Mouse (Mus musculus): ENCODE results near the gene Soat2. TPM values are rescaled to one million over a fixed set of nuclear protein-coding genes. Genes with fewer than 3 reads are reported as not detected.

Soat2 gene
- under 1 TPM in 2 of 4 experiments, not detected in 2; 0.26 to 0.27 TPM for total RNA-seq (2022)

DNA sequence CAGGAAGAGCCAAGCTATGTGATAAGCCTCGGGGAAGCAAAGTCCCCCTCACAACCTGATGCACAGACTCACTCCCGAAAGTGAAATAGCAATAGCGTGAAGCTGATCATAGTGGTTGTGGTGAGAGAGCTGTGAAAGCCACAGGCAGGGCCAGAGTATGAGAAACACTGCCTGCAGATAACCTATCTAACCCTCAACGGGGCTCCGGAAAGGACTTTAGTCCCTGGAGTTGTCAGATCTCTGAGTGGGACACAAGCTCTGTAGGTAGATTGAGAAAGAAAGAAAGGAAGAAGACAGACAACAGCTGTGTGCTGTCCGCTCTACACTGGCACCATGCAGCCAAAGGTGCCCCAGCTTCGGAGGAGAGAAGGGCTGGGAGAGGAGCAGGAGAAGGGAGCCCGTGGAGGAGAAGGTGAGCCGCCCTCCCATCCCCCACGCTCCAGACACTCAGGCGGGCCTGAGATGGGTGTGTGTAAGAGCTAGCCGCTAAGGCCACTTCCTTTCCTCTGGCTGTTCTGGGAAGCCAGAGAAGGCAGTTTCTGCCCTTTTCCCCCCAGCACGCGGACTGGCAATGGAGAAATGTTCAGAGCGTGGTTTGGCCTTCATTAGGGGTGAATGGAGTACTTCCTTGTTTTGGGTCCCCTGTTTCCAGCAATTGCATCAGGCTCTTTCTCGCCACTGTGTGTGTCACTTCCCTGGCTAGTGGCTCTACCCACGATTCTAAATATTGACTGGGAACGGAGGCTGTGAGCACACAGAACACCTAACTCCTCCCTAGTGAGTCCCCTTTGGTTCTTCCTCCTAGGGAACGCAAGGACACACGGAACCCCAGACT is at the start of gene Soat2:
Soat2 (plus strand) TSS at position 226 of the 835 bp plus-strand sequence.
- no peak for DNase-seq (ENCODE audit: low spot score in 2 of 2)

- DNase-seq (ENCODE audit: low spot score in 2 of 2), result no peak
Observed at GRCm38 (mm10) chr15:102100996-102101671, 49.2 kb upstream of the Soat2 start.

DNA sequence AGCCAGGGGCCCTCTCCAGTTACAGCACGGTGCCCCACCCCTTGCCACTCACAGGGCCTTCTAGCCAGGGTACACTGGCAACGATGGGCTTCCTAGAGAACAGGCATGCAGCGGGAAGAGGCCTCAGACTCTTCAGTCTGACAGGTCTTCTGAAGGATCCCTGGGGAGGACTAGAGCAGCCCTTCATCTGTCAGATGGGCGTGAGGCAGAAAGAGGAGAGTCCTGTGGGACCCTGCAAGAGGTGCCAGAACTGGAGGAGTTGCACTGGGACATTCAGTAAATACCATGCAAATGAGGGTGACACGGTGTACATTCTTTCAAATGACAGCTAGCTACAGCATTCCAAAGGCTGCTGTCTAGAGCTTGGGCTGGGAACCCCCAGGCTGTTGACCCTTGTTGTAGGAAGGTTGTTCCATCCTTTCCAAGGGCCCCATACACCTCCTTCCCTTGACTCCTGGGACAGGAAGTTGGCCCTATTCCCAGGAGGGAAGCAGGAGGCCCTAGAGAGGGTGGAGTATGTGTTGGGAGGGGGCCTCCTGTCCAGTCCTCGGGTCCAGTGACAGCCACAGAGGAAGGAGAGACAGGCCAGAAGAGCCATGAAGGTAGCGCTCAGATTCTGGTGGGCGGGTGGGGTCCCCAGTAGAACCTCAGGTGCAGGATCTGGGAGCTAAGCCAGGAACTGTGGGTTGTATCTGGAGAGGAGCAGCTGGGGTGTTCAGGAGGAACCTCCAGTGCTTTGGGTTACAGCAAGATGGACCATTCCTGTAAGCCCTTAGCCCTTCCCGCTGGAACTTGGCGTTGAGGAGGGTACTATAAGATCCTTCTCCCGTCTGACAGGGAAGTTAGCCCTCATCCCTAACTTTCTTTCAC is 48.4 kb upstream of the Soat2 start:
- no peak for DNase-seq (ENCODE audit: low spot score in 2 of 2)

DNA sequence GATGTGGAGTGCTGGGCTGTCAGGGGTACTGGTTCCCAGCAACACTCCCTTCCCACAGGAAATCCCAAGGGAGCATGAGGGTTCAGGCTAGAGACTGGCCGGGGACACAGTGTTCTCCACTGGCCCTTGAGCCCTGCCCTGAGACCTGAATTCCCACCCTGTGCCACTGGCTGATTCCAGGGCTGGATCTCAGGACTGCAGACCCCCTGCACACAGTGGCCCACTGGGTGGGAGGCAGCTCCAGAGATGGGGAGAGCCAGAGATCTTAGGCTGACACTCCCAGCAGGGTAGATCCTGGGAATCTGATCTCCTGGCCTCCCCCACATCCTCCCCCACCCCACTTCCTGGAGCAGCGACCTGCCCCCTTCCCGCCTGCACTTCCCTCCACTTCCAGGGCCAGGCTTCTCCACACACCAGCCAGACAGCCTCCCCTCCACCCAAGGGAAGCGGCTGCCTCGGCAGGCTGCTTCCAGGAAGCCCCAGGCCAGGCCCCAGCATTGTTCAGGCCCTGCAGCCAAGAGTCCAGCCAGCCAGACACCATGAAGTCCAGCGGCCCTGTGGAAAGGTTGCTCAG is 47.7 kb upstream of the Soat2 start:
- DNase-seq (ENCODE audit: low spot score in 2 of 2), result no peak

GRCm38 (mm10) chr15:102103371-102103946 is 46.9 kb upstream of the Soat2 start:
- DNase-seq (ENCODE audit: low spot score in 2 of 2), result no peak

- DNase-seq (ENCODE audit: low spot score in 2 of 2), result no peak
Observed at GRCm38 (mm10) chr15:102103947-102104555, 46.3 kb upstream of the Soat2 start.

DNA sequence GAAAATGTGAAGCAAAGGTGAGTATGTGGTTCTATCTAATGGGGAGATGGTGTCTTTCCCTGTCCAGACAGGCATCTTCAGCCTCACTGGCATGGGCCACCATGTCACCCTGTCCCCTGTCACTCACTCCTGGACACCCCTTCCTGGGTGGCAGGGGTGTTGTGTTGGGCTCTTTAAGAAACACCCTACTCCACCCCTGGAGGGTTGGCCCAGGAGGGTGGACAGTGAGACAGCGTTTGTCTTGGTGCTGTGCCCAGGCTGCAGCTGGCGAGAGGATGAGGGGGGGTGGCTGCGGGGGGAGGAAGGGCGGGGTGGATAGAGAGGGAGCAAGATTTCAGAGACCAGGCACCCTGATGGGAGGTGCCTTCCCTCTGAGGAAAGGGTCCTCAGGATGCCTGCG is 45.0 kb upstream of the Soat2 start:
- DNase-seq (ENCODE audit: low spot score in 2 of 2), result no peak

GRCm38 (mm10) chr15:102105764-102106730 is 44.3 kb upstream of the Soat2 start:
- no peak for DNase-seq (ENCODE audit: low spot score in 2 of 2)

GRCm38 (mm10) chr15:102106754-102107456 is 43.4 kb upstream of the Soat2 start:
- no peak for DNase-seq (ENCODE audit: low spot score in 2 of 2)

DNA sequence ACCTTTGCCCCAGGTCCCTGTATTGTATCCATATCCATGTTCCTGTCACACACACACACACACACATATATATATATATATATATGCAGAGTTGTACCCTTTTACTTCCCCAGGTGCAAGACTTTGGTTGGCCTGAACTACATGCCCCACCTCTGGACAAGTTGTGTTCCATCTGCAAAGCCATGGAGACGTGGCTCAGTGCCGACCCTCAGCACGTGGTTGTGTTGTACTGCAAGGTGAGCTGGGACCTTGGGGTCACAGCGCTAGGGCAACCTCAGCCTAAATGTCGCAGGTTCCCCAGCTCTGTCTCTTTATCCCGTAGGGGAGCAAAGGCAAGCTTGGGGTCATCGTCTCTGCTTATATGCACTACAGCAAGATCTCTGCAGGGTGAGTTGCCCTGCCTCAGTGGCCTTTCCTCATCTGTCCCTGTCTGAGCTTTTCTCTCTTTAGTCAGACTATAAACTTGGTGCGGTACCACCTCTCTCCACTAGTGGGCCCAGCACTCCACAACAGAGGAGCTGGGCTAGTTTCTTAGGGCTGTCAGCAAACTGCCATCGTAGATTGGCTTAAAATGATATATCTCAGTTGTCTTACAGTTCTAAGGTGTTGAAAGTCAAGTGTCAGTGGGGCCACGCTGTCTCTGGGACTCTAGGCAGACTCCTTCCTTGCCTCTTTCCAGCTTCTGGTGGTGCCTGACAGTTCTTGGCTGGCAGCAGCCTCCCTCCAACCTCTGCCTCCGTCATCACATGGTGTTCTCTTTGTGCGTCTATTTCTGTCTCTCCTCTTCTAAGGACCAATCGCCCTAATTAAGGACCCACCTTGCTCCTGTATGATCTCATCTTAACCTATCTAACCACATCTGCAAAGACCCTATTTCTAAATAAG is 42.4 kb upstream of the Soat2 start:
- no peak for DNase-seq (ENCODE audit: low spot score in 2 of 2)

GRCm38 (mm10) chr15:102108651-102109525 is 41.4 kb upstream of the Soat2 start:
- no peak for DNase-seq (ENCODE audit: low spot score in 2 of 2)

DNA sequence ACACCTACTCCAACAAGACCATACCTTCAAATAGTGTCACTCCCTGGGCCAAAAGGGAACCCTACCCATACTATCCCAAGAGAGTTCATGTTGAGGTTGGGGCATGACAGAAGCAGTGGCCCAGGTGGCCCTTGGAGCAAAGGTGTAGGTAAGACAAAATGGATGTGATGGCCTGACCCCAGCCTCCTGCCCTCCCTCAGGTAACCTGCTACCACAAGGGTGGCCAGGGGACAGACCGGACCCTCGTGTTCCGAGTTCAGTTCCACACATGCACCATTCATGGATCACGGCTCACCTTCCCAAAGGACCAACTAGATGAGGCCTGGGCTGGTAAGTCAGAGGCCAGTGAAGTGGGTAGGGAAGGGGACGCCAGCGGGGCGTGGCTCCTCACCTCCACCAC is 40.1 kb upstream of the Soat2 start:
- DNase-seq (ENCODE audit: low spot score in 2 of 2), result no peak

DNA sequence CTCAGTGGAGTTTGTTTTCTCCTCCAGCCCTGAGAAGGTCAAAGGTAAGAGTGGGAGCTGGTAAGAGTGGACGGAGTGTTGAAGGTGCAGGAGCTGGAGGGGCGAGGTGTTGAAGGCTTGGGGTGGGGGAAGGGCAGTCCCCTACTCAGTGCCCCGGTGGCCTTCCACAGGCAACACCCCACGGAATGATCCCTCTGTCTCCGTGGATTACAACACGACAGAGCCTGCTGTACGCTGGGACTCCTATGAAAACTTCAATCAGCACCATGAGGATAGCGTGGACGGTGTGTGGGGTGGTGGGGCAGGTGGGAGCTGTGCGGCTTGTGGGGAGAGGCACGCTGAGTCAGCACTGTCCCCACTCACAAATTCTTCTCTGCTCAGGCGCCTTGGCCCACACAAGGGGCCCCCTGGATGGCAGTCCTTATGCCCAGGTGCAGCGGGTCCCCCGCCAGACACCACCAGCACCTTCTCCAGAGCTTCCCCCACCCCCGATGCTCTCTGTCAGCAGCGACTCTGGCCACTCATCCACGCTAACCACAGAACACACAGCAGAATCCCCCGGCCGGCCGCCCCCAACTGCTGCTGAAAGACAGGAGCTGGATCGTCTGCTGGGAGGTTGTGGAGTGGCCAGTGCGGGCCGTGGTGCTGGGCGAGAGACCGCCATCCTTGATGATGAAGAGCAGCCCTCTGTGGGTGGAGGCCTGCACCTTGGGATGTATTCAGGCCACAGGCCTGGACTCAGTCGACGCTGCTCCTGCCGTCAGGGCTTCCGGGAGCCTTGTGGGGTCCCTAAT is 39.4 kb upstream of the Soat2 start:
- no peak for DNase-seq (ENCODE audit: low spot score in 2 of 2)

DNA sequence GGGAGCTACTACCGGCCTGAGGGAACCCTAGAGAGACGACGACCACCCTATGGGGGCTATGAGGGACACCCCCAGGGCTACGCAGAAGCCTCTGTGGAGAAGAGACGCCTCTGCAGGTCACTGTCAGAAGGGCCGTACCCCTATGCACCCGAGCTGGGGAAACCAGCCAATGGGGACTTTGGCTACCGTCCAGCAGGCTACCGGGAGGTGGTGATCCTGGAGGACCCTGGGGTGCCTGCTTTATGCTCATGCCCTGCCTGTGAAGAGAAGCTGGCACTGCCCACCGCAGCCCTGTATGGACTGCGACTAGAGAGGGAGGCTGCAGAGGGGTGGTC is 38.9 kb upstream of the Soat2 start:
- no peak for DNase-seq (ENCODE audit: low spot score in 2 of 2)

GRCm38 (mm10) chr15:102112181-102112580 is 38.1 kb upstream of the Soat2 start:
- DNase-seq (ENCODE audit: low spot score in 2 of 2), result no peak

DNA sequence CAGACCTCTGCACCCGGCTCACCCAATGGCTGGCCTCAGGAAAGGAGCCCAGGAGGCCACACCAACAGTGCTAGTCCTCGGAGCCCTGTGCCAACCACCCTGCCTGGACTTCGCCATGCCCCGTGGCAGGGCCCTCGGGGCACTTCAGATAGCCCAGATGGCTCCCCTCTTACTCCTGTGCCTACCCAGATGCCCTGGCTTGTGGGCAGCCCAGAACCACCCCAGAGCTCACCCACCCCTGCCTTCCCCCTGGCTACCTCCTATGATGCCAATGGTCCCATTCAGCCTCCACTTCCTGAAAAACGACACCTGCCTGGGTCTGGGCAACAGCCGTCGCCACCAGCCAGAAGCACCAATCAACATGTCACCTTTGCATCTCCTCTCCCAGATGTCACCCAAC is 37.5 kb upstream of the Soat2 start:
- DNase-seq (ENCODE audit: low spot score in 2 of 2), result no peak

Measured in left cerebral cortex, adult 8-10 months (tissue).